Mouse (Mus musculus) hindbrain, postnatal 0 days (tissue): ENCODE data around the gene Dlk2. TPM values are rescaled to one million over a fixed set of nuclear protein-coding genes. Genes with fewer than 3 reads are reported as not detected.

Experiments used
- ATAC-seq: fragments of 200-750 bp; cut with Nextera tagmentation; 2 replicates; pipeline ENCODE4 v1.8.0; 2017; ENCODE audit warnings: mild to moderate bottlenecking, moderate TSS enrichment, moderate library complexity
- DNase-seq: peaks from one replicate; pipeline ENCODE4 v3.0.0-alpha.2; 2015; ENCODE audit warnings: low spot score
- H3K27ac ChIP-seq: fragments of 300-500 bp; sonication (generic); 2 replicates; pipeline ENCODE4 v1.5.1; 2014; ENCODE audit warnings: mild to moderate bottlenecking
- H3K27me3 ChIP-seq: fragments of 300-500 bp; sonication (generic); 2 replicates; pipeline ENCODE4 v1.6.1; 2014; ENCODE audit warnings: low read length, mixed read lengths; ENCODE audit not compliant: insufficient read depth
- H3K36me3 ChIP-seq: fragments of 300-500 bp; sonication (generic); 2 replicates; pipeline ENCODE4 v1.6.1; 2014; ENCODE audit warnings: low read length, mixed read lengths; ENCODE audit not compliant: insufficient read depth
- H3K4me1 ChIP-seq: fragments of 300-500 bp; sonication (generic); 2 replicates; pipeline ENCODE4 v1.6.1; 2014; ENCODE audit warnings: antibody characterized with exemption, low read length, mixed read lengths; ENCODE audit not compliant: insufficient read depth
- H3K4me2 ChIP-seq: fragments of 300-500 bp; sonication (generic); 2 replicates; pipeline ENCODE4 v1.6.1; 2014; ENCODE audit warnings: low read depth, mild to moderate bottlenecking, low read length, moderate library complexity, mixed read lengths
- H3K4me3 ChIP-seq: fragments of 300-500 bp; sonication (generic); 2 replicates; pipeline ENCODE4 v1.5.1; 2014; ENCODE audit warnings: low read length
- H3K9ac ChIP-seq: fragments of 300-500 bp; sonication (generic); replicated peaks from 2 replicates; pipeline ENCODE4 v1.6.1; 2014; ENCODE audit warnings: mild to moderate bottlenecking, low read length, moderate library complexity, mixed read lengths
- H3K9me3 ChIP-seq: fragments of 300-500 bp; sonication (generic); 2 replicates; pipeline ENCODE4 v1.6.1; 2016; ENCODE audit warnings: low read length, mixed read lengths
- CTCF ChIP-seq: IDR thresholded peaks from 2 replicates; pipeline ENCODE4 v1.5.1; 2016; ENCODE audit warnings: antibody characterized with exemption, control low read depth, low read depth
- WGBS: fragments of 180-500 bp; shearing (Covaris S2); extraction: QIAGEN DNeasy Blood & Tissue Kit; methylation state at CpG from one replicate; pipeline ENCODE4 v1.1.7; 2014; 5-methylcytosine and 5-hydroxymethylcytosine counted together
- polyA plus RNA-seq: library from polyadenylated mRNA; unstranded; fragments of >200 nt; fragmentation: Nextera tagmentation; extraction: Ambion mirVana; gene quantifications from 2 replicates; pipeline ENCODE4 v1.2.1, GENCODE M21; 2015
- total RNA-seq: library from RNA; depleted of rRNA; stranded (reverse); fragments of >200 nt; gene quantifications from 2 replicates; pipeline ENCODE4 v1.2.3, GENCODE M21; 2014

Dlk2 gene
- total and polyA plus RNA-seq, 2 experiments from 2014 or later: 23.9 to 67.7 TPM

GRCm38 (mm10) chr17:46265918-46266618, 31.2 kb upstream of the Dlk2 start:
- Histone ChIP-seq H3K4me3 (no peak overlapping the region), H3K27me3 (no peaks in the 10 kb centered on the region), H3K4me1 (no peaks in the 10 kb centered on the region), H3K9me3 (no peaks in the 10 kb centered on the region), H3K27ac (no peak overlapping the region), H3K9ac (no peak overlapping the region), H3K36me3 (peaks cover 31% of the 10 kb centered on the region; the same call in 1 of the 2 replicates), H3K4me2 (no peak overlapping the region)
- peak; percentile 91 for DNase-seq
- WGBS: 29% methylated on average over 14 of the region's 14 CpGs
- peak; percentile 95 for TF ChIP-seq CTCF
- ATAC-seq: peak; percentile 69

GRCm38 (mm10) chr17:46266986-46267385, 30.2 kb upstream of the Dlk2 start:
- peaks cover 23% of the 10 kb centered on the region; the same call in 1 of the 2 replicates for H3K36me3 ChIP-seq
- no peak for TF ChIP-seq CTCF
- H3K9me3 ChIP-seq: no peaks in the 10 kb centered on the region
- DNase-seq: no peak
- H3K27ac ChIP-seq: no peak overlapping the region
- ATAC-seq: no peak
- H3K4me3 ChIP-seq: no peak overlapping the region
- H3K27me3 ChIP-seq: no peaks in the 10 kb centered on the region
- H3K9ac ChIP-seq: no peak overlapping the region
- 75% methylated on average over 6 of the region's 6 CpGs for WGBS
- H3K4me2 ChIP-seq: no peak overlapping the region
- H3K4me1 ChIP-seq: no peaks in the 10 kb centered on the region

GRCm38 (mm10) chr17:46267511-46267910, 29.7 kb upstream of the Dlk2 start:
- Histone ChIP-seq H3K4me3 (no peak overlapping the region), H3K27me3 (no peaks in the 10 kb centered on the region), H3K36me3 (peaks cover 17% of the 10 kb centered on the region; the same call in 1 of the 2 replicates), H3K4me2 (no peak overlapping the region), H3K9ac (no peak overlapping the region), H3K9me3 (no peaks in the 10 kb centered on the region), H3K4me1 (no peaks in the 10 kb centered on the region), H3K27ac (no peak overlapping the region)
- ATAC-seq (no peak), DNase-seq (no peak)
- TF ChIP-seq CTCF: no peak
- WGBS: 92% methylated on average over 7 of the region's 7 CpGs

- Histone ChIP-seq H3K27me3 (no peaks in the 10 kb centered on the region), H3K27ac (no peak overlapping the region), H3K9ac (no peak overlapping the region), H3K4me2 (no peak overlapping the region), H3K36me3 (peaks cover 11% of the 10 kb centered on the region; the same call in 1 of the 2 replicates), H3K9me3 (no peaks in the 10 kb centered on the region), H3K4me1 (no peaks in the 10 kb centered on the region), H3K4me3 (no peak overlapping the region)
- WGBS: 81% methylated on average over 10 of the region's 10 CpGs
- TF ChIP-seq CTCF: no peak
- ATAC-seq (no peak), DNase-seq (no peak)
These were observed 29.0 kb upstream of the Dlk2 start for GRCm38 (mm10) chr17:46268026-46268720.

GRCm38 (mm10) chr17:46269771-46270534, 27.3 kb upstream of the Dlk2 start:
- H3K27ac ChIP-seq: no peak overlapping the region
- WGBS: 74% methylated on average over 19 of the region's 19 CpGs
- ATAC-seq: no peak; the same call in 1 of the 2 replicates
- H3K36me3 ChIP-seq: no peaks in the 10 kb centered on the region
- no peaks in the 10 kb centered on the region for H3K27me3 ChIP-seq
- TF ChIP-seq CTCF: no peak
- DNase-seq: no peak
- H3K4me3 ChIP-seq: no peak overlapping the region
- no peaks in the 10 kb centered on the region for H3K4me1 ChIP-seq
- no peak overlapping the region for H3K4me2 ChIP-seq
- no peak overlapping the region for H3K9ac ChIP-seq
- no peaks in the 10 kb centered on the region for H3K9me3 ChIP-seq

- Histone ChIP-seq H3K27ac (no peak overlapping the region), H3K9me3 (no peaks in the 10 kb centered on the region), H3K4me2 (no peak overlapping the region), H3K4me3 (no peak overlapping the region), H3K9ac (no peak overlapping the region), H3K4me1 (no peaks in the 10 kb centered on the region), H3K27me3 (no peaks in the 10 kb centered on the region), H3K36me3 (no peaks in the 10 kb centered on the region)
- WGBS: 65% methylated on average over 2 of the region's 2 CpGs
- no peak for DNase-seq
- TF ChIP-seq CTCF: no peak
- peak; percentile 55; the same call in 1 of the 2 replicates for ATAC-seq
These were observed 25.2 kb upstream of the Dlk2 start for GRCm38 (mm10) chr17:46272058-46272457.
